Mouse (Mus musculus): ENCODE data around the gene Magi2.
A peak's percentile ranks its signal among the peaks of the same experiment; 100 is the strongest.

The Magi2 gene

GRCm38 (mm10) chr5:19779224-19779623, 552.4 kb downstream of the Magi2 start:
- DNase-seq: no peak

GRCm38 (mm10) chr5:19780076-19780475, 553.2 kb downstream of the Magi2 start:
- DNase-seq: no peak

GRCm38 (mm10) chr5:19785320-19785719, 558.5 kb downstream of the Magi2 start:
- no peak for DNase-seq

- no peak for DNase-seq
These were observed 560.8 kb downstream of the Magi2 start for GRCm38 (mm10) chr5:19787522-19788144.

GRCm38 (mm10) chr5:19803052-19803769, 576.4 kb downstream of the Magi2 start:
- DNase-seq: no peak

- DNase-seq: no peak
These were observed 595.7 kb downstream of the Magi2 start for GRCm38 (mm10) chr5:19822502-19822901.

GRCm38 (mm10) chr5:19825943-19826342, 599.1 kb downstream of the Magi2 start:
- no peak for DNase-seq

GRCm38 (mm10) chr5:19829341-19829740, 602.5 kb downstream of the Magi2 start:
- DNase-seq: no peak

GRCm38 (mm10) chr5:19862854-19863253, 636.0 kb downstream of the Magi2 start:
- no peak for DNase-seq

GRCm38 (mm10) chr5:19870406-19870805, 643.6 kb downstream of the Magi2 start:
- no peak for DNase-seq

- peak in 1 of 2 experiments; percentile 8 for DNase-seq
These were observed 664.9 kb downstream of the Magi2 start for GRCm38 (mm10) chr5:19891693-19892092.

GRCm38 (mm10) chr5:19895893-19896292, 669.1 kb downstream of the Magi2 start:
- DNase-seq: no peak

- no peak for DNase-seq
These were observed 674.8 kb downstream of the Magi2 start for GRCm38 (mm10) chr5:19901625-19902024.

GRCm38 (mm10) chr5:19906636-19907035, 679.8 kb downstream of the Magi2 start:
- DNase-seq: no peak

- no peak for DNase-seq
These were observed 680.6 kb downstream of the Magi2 start for GRCm38 (mm10) chr5:19907381-19907982.

- no peak for DNase-seq
These were observed 681.3 kb downstream of the Magi2 start for GRCm38 (mm10) chr5:19907983-19908705.

GRCm38 (mm10) chr5:19908706-19909060, 681.8 kb downstream of the Magi2 start:
- DNase-seq: no peak

- no peak for DNase-seq
These were observed 682.2 kb downstream of the Magi2 start for GRCm38 (mm10) chr5:19909071-19909470.

- DNase-seq: no peak
These were observed 682.8 kb downstream of the Magi2 start for GRCm38 (mm10) chr5:19909664-19910063.

- DNase-seq: no peak
These were observed 705.3 kb downstream of the Magi2 start for GRCm38 (mm10) chr5:19932102-19932501.

- no peak for DNase-seq
These were observed 706.4 kb downstream of the Magi2 start for GRCm38 (mm10) chr5:19933190-19933589.

- no peak for DNase-seq
These were observed 724.3 kb downstream of the Magi2 start for GRCm38 (mm10) chr5:19951102-19951501.

- DNase-seq: no peak
These were observed 737.3 kb downstream of the Magi2 start for GRCm38 (mm10) chr5:19964113-19964512.

- no peak for DNase-seq
These were observed 745.9 kb downstream of the Magi2 start for GRCm38 (mm10) chr5:19972736-19973135.

All from B cell, adult 2 months (primary cell).